12 mouse cellular contexts compared by ENCODE assay signal in the genomic region with DNA sequence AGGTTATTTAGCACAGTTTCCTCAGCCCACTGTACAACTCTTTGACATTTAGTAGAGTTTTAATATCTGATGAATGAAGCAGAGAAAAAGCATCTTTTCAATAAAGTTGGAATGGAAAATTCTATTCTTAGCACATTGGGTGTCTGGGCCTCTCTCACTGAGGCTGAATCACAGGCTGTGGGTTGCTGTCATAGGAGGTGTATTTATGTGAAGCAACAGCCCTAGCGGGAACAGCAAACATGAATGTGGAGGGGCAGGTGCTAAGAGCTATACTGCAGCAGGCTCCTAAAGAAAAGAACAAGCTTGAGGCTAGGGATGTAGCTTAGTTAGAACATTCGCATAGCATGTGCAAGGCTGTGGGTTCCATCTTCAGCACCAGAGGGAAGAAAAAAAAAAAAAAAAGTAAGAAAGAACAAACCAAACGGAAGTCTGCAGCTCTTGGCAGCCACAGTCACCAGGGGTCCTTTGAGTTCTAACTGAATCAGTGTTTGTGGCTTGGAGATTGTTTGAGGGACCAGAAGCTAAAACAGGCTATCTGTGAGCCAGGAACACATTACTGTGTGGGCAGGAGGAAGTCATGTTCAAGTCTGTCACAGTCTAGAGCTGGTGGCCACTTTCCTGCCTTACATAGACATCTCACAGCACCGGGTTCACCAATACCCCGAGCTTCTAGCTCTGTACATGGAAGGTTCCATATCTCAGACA. TPM values are rescaled to one million over a fixed set of nuclear protein-coding genes. Genes with fewer than 3 reads are reported as not detected.
DNase-seq lines count a peak whose midpoint lies in the region; ATAC-seq lines count a peak whose summit lies in the region.
"Had no signal": no experiment of that assay in that cellular context is flagged by ENCODE, and none has a peak within 500 bp of the region (broad histone marks: within the 10 kb centered on the region; RNA-seq: fewer than 3 reads in every experiment).

No protein-coding gene starts in this region.

- DNase-seq in 3T3-L1 (ENCODE audit: low read depth, low spot score) (peak; percentile 13), 416B (ENCODE audit: low read depth) (peak; percentile 73)
- peak; percentile 54 to 66 for DNase-seq in frontal cortex, postnatal 36 days (ENCODE audit: low spot score in 2 of 2)
- no peak for DNase-seq in kidney, adult 8-10 months
- no peak for DNase-seq in heart, postnatal 25 days (ENCODE audit: low spot score)
- DNase-seq in adrenal gland, postnatal 36 days = no peak
- DNase-seq: cerebellum, adult 9-10 months; gastrocnemius, postnatal 36 days; kidney, adult 18-20 months; lung, postnatal 10 days had no signal

- intact Hi-C loops in heart, postnatal 25 days (cut with DNase I) = no loop called here

- ATAC-seq in megakaryocyte progenitor cell, adult 5-6 weeks (replicated peaks; ENCODE audit: poor library complexity) = peak; percentile 76
- ATAC-seq: forebrain, embryonic 14.5 days had no signal

RNA-seq across cellular contexts. Expression of a gene that starts 7.8 kb away (rescaled TPM):
- 38.5 and 52.5 TPM in 2 replicates for total RNA-seq in megakaryocyte progenitor cell, adult 5-6 weeks (2015)
- 64.9 and 74.0 TPM in 2 replicates for total RNA-seq in megakaryocyte progenitor cell, adult 5-6 weeks (2017)
- total RNA-seq in heart, postnatal 25 days (2021) = 10 to 100 TPM; 20.2 to 24.4 TPM
- total RNA-seq in adrenal gland, postnatal 36 days (2021) = 10 to 100 TPM; 48.8 to 58.1 TPM

RNA-seq across cellular contexts. Expression of a gene that starts 31.5 kb away (rescaled TPM):
- total RNA-seq in megakaryocyte progenitor cell, adult 5-6 weeks (2015) = not detected in 2 replicates
- not detected in 2 replicates for total RNA-seq in megakaryocyte progenitor cell, adult 5-6 weeks (2017)
- total RNA-seq in heart, postnatal 25 days (2021) = not detected
- total RNA-seq in adrenal gland, postnatal 36 days (2021) = not detected
- total RNA-seq: gastrocnemius, postnatal 36 days had no signal

RNA-seq across cellular contexts. Expression of a gene that starts 35.4 kb away (rescaled TPM):
- total RNA-seq in megakaryocyte progenitor cell, adult 5-6 weeks (2015) = not detected in 2 replicates
- total RNA-seq in megakaryocyte progenitor cell, adult 5-6 weeks (2017) = not detected in 2 replicates
- total RNA-seq in heart, postnatal 25 days (2021) = under 1 TPM; 0.05 to 0.14 TPM
- total RNA-seq in adrenal gland, postnatal 36 days (2021) = 1 to 10 TPM; 4.0 to 4.2 TPM
- total RNA-seq: gastrocnemius, postnatal 36 days had no signal

RNA-seq across cellular contexts. Expression of a gene that starts 42.6 kb away (rescaled TPM):
- total RNA-seq in megakaryocyte progenitor cell, adult 5-6 weeks (2015) = not detected in 2 replicates
- not detected in 2 replicates for total RNA-seq in megakaryocyte progenitor cell, adult 5-6 weeks (2017)
- not detected for total RNA-seq in heart, postnatal 25 days (2021)
- total RNA-seq in adrenal gland, postnatal 36 days (2021) = not detected
- total RNA-seq: gastrocnemius, postnatal 36 days had no signal

RNA-seq across cellular contexts. Expression of a gene that starts 53.7 kb away (rescaled TPM):
- not detected in 2 replicates for total RNA-seq in megakaryocyte progenitor cell, adult 5-6 weeks (2015)
- total RNA-seq in megakaryocyte progenitor cell, adult 5-6 weeks (2017) = 0.88 TPM in 1 of 2 replicates, not detected in the other
- total RNA-seq in heart, postnatal 25 days (2021) = 10 to 100 TPM; 51.3 to 56.6 TPM
- 10 to 100 TPM; 44.9 to 55.3 TPM for total RNA-seq in adrenal gland, postnatal 36 days (2021)

Comparison
In these comparisons a context has a peak if more than half of its experiments do, and no peak if none do; other contexts are left out.
1. DNase-seq: peak in 3T3-L1 (single experiment), 416B (single experiment) and frontal cortex, postnatal 36 days (2 of 2); none in kidney, adult 8-10 months (0 of 2), heart, postnatal 25 days (single experiment) and adrenal gland, postnatal 36 days (0 of 2).
2. RNA of a gene that starts 35.4 kb away (total RNA-seq): 4.0 to 4.2 TPM in adrenal gland, postnatal 36 days; 0.05 to 0.14 TPM in heart, postnatal 25 days and not detected in megakaryocyte progenitor cell, adult 5-6 weeks; every median in the first group is over 4 times any median in the second.